Mouse (Mus musculus) v-Abl transformed pro-B cells (cell line): Measurements from ENCODE around the gene Ccdc17.

Source experiments
- in situ Hi-C, 2 experiments: fragments of 400-800 bp; cut with MboI; formaldehyde crosslinking; loops; one replicate each; pipeline ENCODE4 v1.15.1; 2025; ENCODE audit not compliant: unreplicated experiment in 2 of 2

Ccdc17 gene

GRCm38 (mm10) chr4:116642071-116642470 lies 45.6 kb downstream of the Ccdc17 start:
- in situ Hi-C loops = loop anchor here in 1 of 2 experiments (10.0 kb wide), 1 partner anchor 143 kb away; no protein-coding TSS in a partner anchor

- in situ Hi-C loops = loop anchor here in 1 of 2 experiments (10.0 kb wide), 1 partner anchor 140 kb away; no protein-coding TSS in a partner anchor
Observed at GRCm38 (mm10) chr4:116644326-116644725, 47.9 kb downstream of the Ccdc17 start.

GRCm38 (mm10) chr4:116645624-116646023 lies 49.2 kb downstream of the Ccdc17 start:
- in situ Hi-C loops = loop anchor here in 1 of 2 experiments (10.0 kb wide), 1 partner anchor 139 kb away; no protein-coding TSS in a partner anchor

DNA sequence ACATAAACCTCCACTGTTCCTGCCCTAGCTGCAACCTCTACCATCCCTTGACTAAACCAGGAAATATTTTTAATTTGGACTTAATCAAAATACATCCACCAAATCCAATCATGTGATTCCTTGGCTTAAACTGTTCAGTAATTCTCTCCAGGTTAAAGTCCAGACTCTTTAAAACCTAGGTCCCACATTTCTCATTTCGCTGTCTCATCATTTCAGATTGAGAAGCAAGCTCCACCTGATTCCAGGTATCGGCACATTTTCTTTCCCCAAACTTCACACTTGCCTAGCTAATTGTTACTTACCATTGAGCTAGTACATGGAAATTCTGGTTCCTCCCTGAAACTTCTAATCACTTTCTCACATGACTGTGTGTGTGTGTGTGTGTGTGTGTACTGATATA lies 53.0 kb downstream of the Ccdc17 start:
- in situ Hi-C loops = loop anchor here in 1 of 2 experiments (10.0 kb wide), 1 partner anchor 135 kb away; no protein-coding TSS in a partner anchor
